Comparison of ENCODE assay signal across 10 mouse cellular contexts in genomic region chr13:44711062-44711461, GRCm38 (mm10).
"Had no signal": no experiment of that assay in that cellular context is flagged by ENCODE, and none has a peak within 500 bp of the region (broad histone marks: within the 10 kb centered on the region; RNA-seq: fewer than 3 reads in every experiment).

No protein-coding gene starts in this region.

- ATAC-seq: inflammation-experienced regulatory T-cells, adult 6 months; intestine, postnatal 0 days; midbrain, embryonic 16.5 days had no signal

- H3K4me3 ChIP-seq: limb, embryonic 13.5 days; midbrain, embryonic 12.5 days; neural tube, embryonic 13.5 days had no signal

- H3K27ac ChIP-seq: limb, embryonic 13.5 days; midbrain, embryonic 12.5 days; neural tube, embryonic 13.5 days had no signal

- DNase-seq: kidney, postnatal 25 days; lung, adult 18-20 months; right cerebral cortex, postnatal 25 days; thymus, postnatal 4 days had no signal

- H3K4me2 ChIP-seq: limb, embryonic 13.5 days; midbrain, embryonic 12.5 days; neural tube, embryonic 13.5 days had no signal

- H3K9me3 ChIP-seq: limb, embryonic 13.5 days; midbrain, embryonic 12.5 days; neural tube, embryonic 13.5 days had no signal

- H3K36me3 ChIP-seq: limb, embryonic 13.5 days; midbrain, embryonic 12.5 days; neural tube, embryonic 13.5 days had no signal

- H3K9ac ChIP-seq: limb, embryonic 13.5 days; midbrain, embryonic 12.5 days; neural tube, embryonic 13.5 days had no signal

- H3K27me3 ChIP-seq: limb, embryonic 13.5 days; neural tube, embryonic 13.5 days had no signal
